Comparison of ENCODE assay signal across 8 mouse cellular contexts in genomic region chr12:86894184-86894839, GRCm38 (mm10). TPM values are rescaled to one million over a fixed set of nuclear protein-coding genes. Genes with fewer than 3 reads are reported as not detected.
DNase-seq lines count a peak whose midpoint lies in the region; ATAC-seq lines count a peak whose summit lies in the region.

No protein-coding gene starts in this region.

- H3K4me2 ChIP-seq in hindbrain, embryonic 14.5 days (replicated peaks) = peak overlapping the region; percentile 90

- no peaks in the 10 kb centered on the region for H3K27me3 ChIP-seq in hindbrain, embryonic 14.5 days (ENCODE audit: control insufficient read depth, insufficient read depth, low read length)

- DNase-seq in R1 (ENCODE audit: low read depth, low spot score) = peak; percentile 98
- peak; percentile 98 to 99 for DNase-seq in cerebellum, postnatal 25 days
- peak; percentile 97 to 98 for DNase-seq in frontal cortex, postnatal 25 days (ENCODE audit: low spot score in 2 of 2)
- peak; percentile 100 for DNase-seq in hindbrain, embryonic 14.5 days (ENCODE audit: low spot score)
- DNase-seq in layer of hippocampus, postnatal 25 days (ENCODE audit: extremely low spot score in 1 of 2, low spot score in 1 of 2) = peak; percentile 91 to 98
- peak; percentile 99 for DNase-seq in lung, postnatal 14 days
- peak; percentile 95 for DNase-seq in ovary, postnatal 36 days (ENCODE audit: low spot score)
- peak; percentile 97 for DNase-seq in thymus, postnatal 14 days

- peak; percentile 89 for ATAC-seq in hindbrain, embryonic 14.5 days (ENCODE audit: low FRiP score)

- peaks cover 91% of the 10 kb centered on the region for H3K4me1 ChIP-seq in hindbrain, embryonic 14.5 days (replicated peaks; ENCODE audit: control insufficient read depth, insufficient read depth, low read length)

- H3K27ac ChIP-seq in hindbrain, embryonic 14.5 days = peak overlapping the region; percentile 100

- H3K9ac ChIP-seq in hindbrain, embryonic 14.5 days = peak overlapping the region; percentile 63

- H3K36me3 ChIP-seq in hindbrain, embryonic 14.5 days (replicated peaks; ENCODE audit: control insufficient read depth, insufficient read depth) = no peaks in the 10 kb centered on the region

- no peaks in the 10 kb centered on the region for H3K9me3 ChIP-seq in hindbrain, embryonic 14.5 days (ENCODE audit: control insufficient read depth, low read length)

- 0% methylated on average over 22 of the region's 26 CpGs for WGBS in hindbrain, embryonic 14.5 days

- H3K4me3 ChIP-seq in hindbrain, embryonic 14.5 days (replicated peaks; ENCODE audit: low read length) = peak overlapping the region; percentile 27

RNA-seq across cellular contexts. Expression of gene Irf2bpl, which starts 9.7 kb away (rescaled TPM):
- polyA plus RNA-seq in hindbrain, embryonic 14.5 days (2014; fragmentation: Nextera tagmentation; extraction: Ambion mirVana) = 64.5 and 65.5 TPM in 2 replicates
- total RNA-seq in layer of hippocampus, postnatal 25 days (2021) = 10 to 100 TPM; 68.0 to 70.8 TPM

RNA-seq across cellular contexts. Expression of gene Cipc, which starts 52.5 kb away (rescaled TPM):
- 46.8 and 52.1 TPM in 2 replicates for polyA plus RNA-seq in hindbrain, embryonic 14.5 days (2014; fragmentation: Nextera tagmentation; extraction: Ambion mirVana)
- 10 to 100 TPM; 62.0 to 74.2 TPM for total RNA-seq in layer of hippocampus, postnatal 25 days (2021)

Comparison
In these comparisons a context has a peak if more than half of its experiments do, and no peak if none do; other contexts are left out.
1. Peak in every context shown above with its lines: DNase-seq, ATAC-seq, H3K4me3 ChIP-seq and H3K27ac ChIP-seq.